Mouse (Mus musculus) gastrocnemius, postnatal 36 days (tissue): ENCODE measurements around the gene Rpp14. TPM values are rescaled to one million over a fixed set of nuclear protein-coding genes. Genes with fewer than 3 reads are reported as not detected.

Experiments used
- DNase-seq, 2 experiments: peaks; one replicate each; pipeline ENCODE4 v3.0.0; 2022
- intact Hi-C: fragments of 180-260 bp; cut with DNase I; formaldehyde crosslinking; loops from one replicate; pipeline ENCODE4 v1.15.1; 2025
- total RNA-seq, 2 experiments: library from RNA; stranded (reverse); gene quantifications; 2 replicates each; pipeline ENCODE4 v1.2.3; 2021

The Rpp14 gene
- total RNA-seq, 2 experiments from 2014 or later, result 24.5 to 28.4 TPM

DNA sequence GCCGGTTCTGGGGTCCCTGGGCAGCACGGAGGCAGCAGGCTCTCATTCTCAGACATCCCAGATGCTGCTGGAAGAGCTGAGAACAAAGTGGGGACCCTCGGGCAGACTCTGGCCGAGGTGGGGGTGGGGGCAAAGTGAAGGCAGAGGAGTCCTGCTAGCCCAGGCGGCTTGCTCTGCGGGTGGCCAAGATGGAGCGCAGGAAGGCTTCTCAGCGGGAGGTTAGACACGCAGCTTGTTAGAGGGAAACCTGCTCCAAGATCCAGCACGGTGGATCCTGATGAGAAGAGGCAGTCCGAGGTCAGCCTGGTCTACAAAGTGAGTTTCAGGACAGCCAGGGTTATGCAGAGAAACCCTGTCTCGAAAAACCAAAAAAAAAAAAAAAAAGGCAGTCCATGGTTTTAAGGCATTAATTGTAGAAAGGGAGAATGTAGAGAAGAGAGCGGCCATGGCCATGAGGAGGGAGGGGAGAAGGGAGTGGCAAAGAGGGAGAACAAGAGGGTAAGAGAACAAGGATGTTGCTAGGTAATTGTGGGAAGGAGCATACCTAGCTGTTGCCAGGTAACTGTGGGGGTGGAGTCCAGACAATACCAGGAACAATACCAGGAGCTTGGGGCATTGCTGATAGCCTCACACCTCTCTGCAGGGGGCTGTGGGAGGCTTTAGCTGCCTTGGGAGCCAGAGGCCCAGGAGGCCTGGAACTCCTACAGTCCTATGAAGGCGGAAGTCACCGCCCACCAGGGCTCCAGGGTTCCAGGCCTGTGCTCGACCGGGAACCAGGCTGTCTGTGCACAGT lies 25.7 kb upstream of the Rpp14 start:
- intact Hi-C loops, result no loop called here
- DNase-seq, result no peak

GRCm38 (mm10) chr14:8056076-8056475 lies 24.1 kb upstream of the Rpp14 start:
- intact Hi-C loops, result no loop called here
- no peak for DNase-seq

DNA sequence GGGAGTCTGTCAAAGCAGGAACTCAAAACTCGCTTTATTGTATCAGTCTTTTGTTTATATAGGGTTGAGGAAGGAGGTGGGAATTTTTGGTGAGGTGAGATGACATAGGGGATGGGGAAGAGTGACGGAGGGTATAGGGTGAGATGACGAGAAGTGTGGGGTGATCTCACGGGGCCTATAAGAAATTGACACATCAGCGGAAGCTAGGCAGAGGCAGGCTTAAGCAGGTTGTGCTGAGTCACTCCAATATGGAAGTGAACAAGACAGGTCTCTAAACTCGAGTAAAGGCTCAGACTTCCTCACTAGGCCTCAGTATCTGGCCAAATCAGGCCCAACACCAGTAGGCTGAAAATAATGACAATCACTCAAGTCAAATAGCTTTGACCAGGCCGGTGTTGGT lies 20.2 kb upstream of the Rpp14 start:
- intact Hi-C loops, result no loop called here
- no peak for DNase-seq

DNA sequence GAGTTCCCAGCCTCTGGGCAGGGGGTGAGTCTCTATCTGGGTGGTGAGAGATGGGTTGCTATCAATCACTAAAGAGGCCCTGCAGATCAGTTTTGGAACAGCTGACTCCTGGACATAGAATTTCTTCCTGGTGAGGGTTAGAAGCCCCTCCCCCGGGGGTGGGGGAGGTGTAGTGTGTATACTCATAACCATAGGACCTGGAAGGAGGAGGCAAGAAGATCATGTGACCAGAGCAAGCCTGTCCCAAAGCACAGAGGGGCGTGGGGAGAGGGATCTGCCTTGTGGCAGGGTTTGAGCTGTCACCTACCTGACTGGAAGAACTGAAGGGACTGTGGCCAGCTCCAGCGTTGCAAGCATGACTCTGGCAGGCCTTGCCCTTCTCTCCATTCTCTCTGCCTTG lies 18.1 kb upstream of the Rpp14 start:
- intact Hi-C loops, result no loop called here
- DNase-seq, result no peak

DNA sequence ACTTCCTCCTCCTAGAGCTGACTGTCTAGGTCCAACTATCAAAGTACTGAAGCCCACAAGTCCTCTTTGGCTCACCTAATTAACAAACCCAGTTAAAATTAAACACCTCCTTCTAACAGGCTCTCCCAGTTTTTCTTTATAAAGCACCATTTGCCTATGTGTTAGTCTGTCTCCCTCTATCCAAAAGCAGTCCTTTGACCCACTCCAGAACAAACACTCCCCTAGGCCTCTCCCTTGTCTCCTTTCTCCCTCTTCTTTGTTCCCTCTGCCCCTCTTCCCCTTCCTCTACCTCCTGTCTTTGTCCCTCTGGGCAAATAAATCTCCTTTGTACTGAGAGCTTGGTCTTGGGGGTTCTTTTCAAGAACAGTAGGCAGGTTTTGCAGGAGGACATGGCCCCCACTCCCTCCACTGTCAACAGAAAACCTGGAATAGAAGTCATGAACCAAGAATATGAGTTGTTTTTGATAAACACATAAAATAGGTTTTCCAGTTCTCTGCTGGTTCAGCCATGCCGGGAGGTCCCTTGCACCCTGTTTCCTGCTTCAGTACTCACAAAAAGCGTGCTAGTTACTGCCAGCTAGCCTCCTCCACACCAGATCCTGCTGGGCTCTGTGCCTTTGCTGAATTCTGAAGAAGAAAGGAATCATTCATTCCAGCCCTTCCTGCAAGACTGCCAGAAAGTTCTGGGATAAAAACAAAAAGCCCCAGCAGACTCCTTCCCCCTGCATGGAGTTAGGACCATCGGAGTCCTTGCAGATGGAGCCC lies 17.4 kb upstream of the Rpp14 start:
- intact Hi-C loops, result no loop called here
- no peak for DNase-seq

- intact Hi-C loops, result no loop called here
- DNase-seq, result no peak
These were observed 16.1 kb upstream of the Rpp14 start for GRCm38 (mm10) chr14:8063835-8064785.

GRCm38 (mm10) chr14:8080718-8081117 lies 551 bp downstream of the Rpp14 start:
- intact Hi-C loops, result no loop called here

DNA sequence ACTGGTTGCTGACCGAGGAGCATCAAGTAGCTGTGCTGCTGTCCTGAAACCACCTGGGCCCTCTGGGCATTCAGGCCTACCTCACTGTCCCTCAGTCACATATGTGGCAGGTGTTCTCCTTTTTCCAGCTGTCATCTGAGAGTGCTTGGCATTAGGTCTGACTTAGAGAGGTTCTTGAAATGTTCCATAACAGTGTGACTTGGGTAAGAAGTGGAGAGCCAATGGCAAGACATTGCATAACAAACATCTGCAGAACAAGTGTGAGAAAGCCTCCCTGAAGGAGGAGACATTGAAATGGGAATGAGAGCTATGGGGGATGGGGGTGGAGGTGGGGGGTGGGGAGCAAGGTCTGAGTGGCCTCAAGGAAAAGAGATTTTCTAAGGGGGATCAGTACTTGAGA lies 2.8 kb downstream of the Rpp14 start:
- DNase-seq, result no peak
- intact Hi-C loops, result no loop called here

More at GRCm38 (mm10) chr14:8080718-8081117, 551 bp downstream of the Rpp14 start:
- no peak for DNase-seq

DNA sequence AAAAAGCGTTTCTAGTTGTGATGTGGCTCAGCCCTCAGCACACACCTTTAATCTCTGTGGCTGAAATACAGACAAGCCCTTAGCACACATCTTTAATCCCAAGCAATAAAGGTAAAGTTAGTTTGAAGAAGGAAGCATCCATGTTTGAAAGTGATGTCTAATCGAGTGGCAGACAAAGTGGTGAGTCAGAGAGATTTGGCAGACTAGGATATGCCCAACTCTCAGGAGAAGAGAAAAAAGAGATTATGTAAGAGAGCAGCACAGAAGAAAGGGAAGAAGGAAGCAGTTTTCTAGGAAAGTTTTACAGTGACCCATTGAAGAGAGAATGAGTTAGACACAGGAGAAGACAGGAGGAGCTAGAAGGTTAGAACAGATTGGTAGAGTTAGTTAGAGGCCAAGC lies 8.8 kb downstream of the Rpp14 start:
- intact Hi-C loops, result no loop called here

DNA sequence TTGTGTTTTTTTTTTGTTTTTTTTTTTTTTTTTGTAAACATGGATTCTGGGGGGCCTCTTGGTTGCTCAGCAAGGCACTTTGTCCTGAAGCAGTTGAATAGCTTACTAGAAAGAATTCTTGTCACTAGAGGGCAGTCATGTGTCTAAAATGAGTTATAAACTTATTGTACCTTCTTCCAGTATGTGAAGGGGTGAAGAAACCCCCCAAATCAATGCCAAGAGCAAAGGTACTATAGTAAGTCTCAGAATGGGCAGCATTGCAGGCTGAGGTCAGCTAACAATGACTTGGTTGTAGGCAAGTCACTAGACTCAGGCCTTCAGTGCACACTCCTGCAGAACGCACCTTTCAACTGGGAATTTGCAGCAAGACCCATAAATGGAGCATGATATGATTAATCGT lies 12.4 kb downstream of the Rpp14 start:
- no peak for DNase-seq
- intact Hi-C loops, result loop anchor here (5.0 kb wide), 1 partner anchor 250 kb away; no protein-coding TSS in a partner anchor

More for the DNA sequence above, 8.8 kb downstream of the Rpp14 start:
- DNase-seq, result no peak

DNA sequence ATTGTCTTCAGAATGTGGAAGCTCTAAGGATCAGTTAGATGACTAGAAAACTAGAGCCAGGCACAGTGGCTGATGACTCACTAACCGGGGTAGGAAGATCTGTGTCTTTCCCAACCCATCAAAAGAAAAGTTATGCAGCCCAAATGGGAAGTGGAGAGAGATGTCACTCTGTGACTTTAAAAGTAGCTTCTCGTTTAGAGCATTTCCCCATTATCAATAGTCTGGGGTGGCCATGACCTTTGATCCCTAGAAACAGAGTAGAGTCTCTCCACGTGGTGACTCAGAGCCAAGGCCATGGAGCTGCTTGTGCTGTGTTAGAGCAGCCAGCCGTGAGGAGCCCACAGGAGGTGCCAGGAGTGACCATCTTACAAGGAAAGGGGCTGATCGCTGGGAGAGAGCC lies 13.3 kb downstream of the Rpp14 start:
- no peak for DNase-seq
- intact Hi-C loops, result loop anchor here (1.0 to 5.0 kb wide), 2 partner anchors 31 to 249 kb away; no protein-coding TSS in a partner anchor

DNA sequence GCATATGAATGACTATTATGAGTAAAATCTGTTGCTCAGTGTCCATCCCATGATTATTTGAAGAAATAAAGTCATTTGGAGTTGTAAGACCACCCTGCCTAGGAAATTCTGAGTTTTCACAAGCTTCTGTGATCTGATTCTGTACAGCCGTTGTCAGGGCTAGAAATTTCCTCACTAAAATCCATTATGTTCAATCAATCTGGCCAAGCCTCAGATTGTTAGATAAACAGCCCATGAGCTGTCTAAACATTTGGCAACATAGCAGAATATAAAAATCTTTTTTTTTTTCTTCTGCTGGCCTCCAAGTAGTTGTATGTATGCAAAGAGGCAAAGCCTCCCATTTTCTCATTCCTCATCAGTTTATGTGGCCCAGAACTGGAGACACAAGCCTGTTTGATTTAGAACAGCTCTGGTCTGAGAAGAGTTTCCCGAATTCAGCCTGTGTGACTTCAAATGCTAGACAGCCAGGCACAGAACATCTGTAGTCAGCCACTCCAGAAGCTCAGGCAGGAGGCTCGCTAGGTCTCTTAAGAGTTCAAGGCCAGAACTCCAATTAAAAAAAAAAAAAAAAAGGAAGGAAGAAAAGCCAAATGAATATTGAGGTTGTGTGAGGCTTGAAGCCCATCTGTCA lies 14.9 kb downstream of the Rpp14 start:
- no peak for DNase-seq
- intact Hi-C loops, result loop anchor here (2.0 to 5.0 kb wide), 3 partner anchors 50 to 247 kb away; no protein-coding TSS in a partner anchor

DNA sequence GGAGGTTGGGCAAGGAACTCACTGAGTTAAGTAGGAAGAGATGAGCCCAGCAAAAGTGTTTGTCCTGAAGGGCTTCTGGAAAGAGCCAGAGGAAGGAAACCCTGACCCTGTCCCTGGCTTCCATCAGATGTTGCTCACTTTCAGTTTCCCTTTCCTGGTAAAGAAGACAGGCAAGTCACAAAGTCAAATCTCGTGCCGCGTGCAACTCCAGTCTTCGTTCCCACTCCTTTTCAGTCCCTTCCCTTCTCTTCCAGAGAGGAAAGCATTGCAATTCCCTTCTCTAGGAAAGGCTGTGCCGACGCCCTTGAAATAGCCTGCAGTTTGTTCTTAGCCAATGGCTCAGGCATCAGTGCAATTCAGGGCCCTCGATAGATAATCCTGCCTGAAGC lies 15.4 kb downstream of the Rpp14 start:
- intact Hi-C loops, result loop anchor here (2.0 kb wide), 2 partner anchors 49 to 57 kb away; no protein-coding TSS in a partner anchor
- peak in 1 of 2 experiments; percentile 20 for DNase-seq

GRCm38 (mm10) chr14:8097978-8098686 lies 18.0 kb downstream of the Rpp14 start, which contains the start of gene Pxk:
Pxk (plus strand) TSS chr14:8098211.
- intact Hi-C loops, result no loop called here
- peak; percentile 85 to 89 for DNase-seq

- intact Hi-C loops, result no loop called here
- no peak for DNase-seq
These were observed 18.5 kb downstream of the Rpp14 start for GRCm38 (mm10) chr14:8098687-8098995.

- DNase-seq, result no peak
- intact Hi-C loops, result no loop called here
These were observed 19.4 kb downstream of the Rpp14 start for GRCm38 (mm10) chr14:8099561-8100021.

DNA sequence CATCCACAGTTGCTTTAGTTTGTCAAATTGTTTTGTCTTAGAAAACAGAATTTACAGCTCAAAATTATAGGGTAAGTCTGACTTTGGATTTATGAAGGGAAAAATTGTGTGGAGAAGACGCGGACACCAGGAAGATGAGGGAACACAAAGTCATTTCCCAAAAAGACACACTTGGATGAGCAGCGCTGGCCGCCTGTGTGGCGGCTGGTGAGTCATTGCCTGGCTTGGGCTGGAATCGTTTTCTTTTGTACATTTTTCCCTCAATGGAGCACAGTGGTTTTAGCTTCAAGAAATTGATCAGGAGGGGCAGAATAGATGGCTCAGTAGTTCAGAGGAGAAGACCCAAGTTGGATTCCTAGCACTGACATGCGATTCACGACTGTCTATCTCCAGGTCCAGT lies 21.7 kb downstream of the Rpp14 start:
- intact Hi-C loops, result no loop called here
- DNase-seq, result no peak

DNA sequence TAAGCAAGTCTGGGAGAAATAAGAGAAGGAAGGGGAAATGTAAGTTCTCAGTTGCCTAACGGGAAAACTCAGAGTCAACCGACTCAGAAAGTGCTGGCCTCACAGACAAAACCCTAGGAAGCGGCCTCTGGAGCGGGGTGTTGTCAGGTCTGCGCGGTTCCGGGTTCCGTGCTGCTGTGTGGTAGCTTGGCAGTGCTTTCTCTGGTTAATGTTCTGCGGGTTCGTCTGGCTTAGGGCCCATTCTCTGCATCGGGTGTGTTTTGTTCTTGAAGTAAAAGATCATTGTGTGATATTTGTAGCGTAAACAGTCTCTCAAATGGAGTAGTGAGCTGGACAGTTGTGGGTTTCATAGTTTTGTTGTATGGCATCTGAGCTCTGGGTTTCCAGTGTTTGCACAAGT lies 22.5 kb downstream of the Rpp14 start:
- intact Hi-C loops, result no loop called here
- DNase-seq, result no peak

DNA sequence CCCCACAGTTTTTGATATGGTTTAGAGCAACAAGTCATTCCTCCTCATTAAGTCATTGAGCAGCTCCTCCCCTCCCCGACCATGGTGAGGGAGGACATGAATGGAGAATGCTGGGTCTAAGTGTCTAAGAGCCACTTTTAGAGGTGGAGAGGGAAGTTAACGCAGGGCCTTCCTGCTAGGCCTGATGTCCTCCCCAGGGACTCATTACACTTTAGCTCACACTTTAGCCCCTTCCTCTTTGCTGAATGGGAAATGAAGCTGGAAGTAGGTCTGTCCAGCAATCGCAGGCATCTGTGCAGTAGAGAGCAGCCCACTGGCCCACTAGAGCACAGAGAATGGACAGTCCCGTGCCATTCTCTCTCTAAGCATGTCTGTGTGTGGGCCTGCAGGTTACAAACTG lies 27.9 kb downstream of the Rpp14 start:
- intact Hi-C loops, result no loop called here
- no peak for DNase-seq
